Mouse (Mus musculus) brown adipose tissue, adult 24 weeks (tissue): ENCODE results near the gene Serpinb12. TPM values are rescaled to one million over a fixed set of nuclear protein-coding genes. Genes with fewer than 3 reads are reported as not detected.

Experiments
- polyA plus RNA-seq: library from polyadenylated mRNA; stranded (reverse); fragments of >200 nt; gene quantifications from 2 replicates; pipeline ENCODE4 v1.2.4, GENCODE M21; 2012; ENCODE audit not compliant: missing spikeins, insufficient read depth, insufficient read length

Gene Serpinb12
- polyA plus RNA-seq, 1 experiment = not detected

Other genes starting within 250 kb of the Serpinb12 start
- 0.71 and 1.3 TPM in 2 replicates for gene Bcl2, start 220.2 kb upstream of the Serpinb12 start, polyA plus RNA-seq
- 16.1 and 34.1 TPM in 2 replicates for gene Kdsr, start 174.7 kb upstream of the Serpinb12 start, polyA plus RNA-seq
- gene Vps4b, start 137.7 kb upstream of the Serpinb12 start, polyA plus RNA-seq = 29.6 and 44.8 TPM in 2 replicates
- gene Serpinb5, start 73.3 kb upstream of the Serpinb12 start, polyA plus RNA-seq = not detected in 2 replicates
- not detected in 2 replicates for gene Serpinb13, start 46.5 kb downstream of the Serpinb12 start, polyA plus RNA-seq
- not detected in 2 replicates for gene Serpinb3a, start 117.9 kb downstream of the Serpinb12 start, polyA plus RNA-seq
- not detected in 2 replicates for gene Serpinb3d, start 149.1 kb downstream of the Serpinb12 start, polyA plus RNA-seq